Mouse (Mus musculus) lung, embryonic 15.5 days (tissue): ENCODE measurements around the gene H3f3a. TPM values are rescaled to one million over a fixed set of nuclear protein-coding genes. Genes with fewer than 3 reads are reported as not detected.

Source experiments
- polyA plus RNA-seq: library from polyadenylated mRNA; unstranded; fragments of >200 nt; fragmentation: Nextera tagmentation; extraction: Ambion mirVana; gene quantifications from 2 replicates; pipeline ENCODE4 v1.2.1, GENCODE M21; 2015

The H3f3a gene
- polyA plus RNA-seq, 1 experiment from 2014 or later: 2,584 TPM

Other genes with a start within 250 kb of the H3f3a start
- 123 and 130 TPM in 2 replicates for gene Parp1, start 245.0 kb downstream of the H3f3a start, polyA plus RNA-seq
- 20.5 and 21.4 TPM in 2 replicates for gene Lin9, start 172.8 kb downstream of the H3f3a start, polyA plus RNA-seq
- gene Mixl1, start 116.9 kb downstream of the H3f3a start, polyA plus RNA-seq: 0.20 and 0.29 TPM in 2 replicates
- gene Acbd3, start 87.9 kb downstream of the H3f3a start, polyA plus RNA-seq: 22.1 and 22.6 TPM in 2 replicates
- gene Sde2, start 37.2 kb upstream of the H3f3a start, polyA plus RNA-seq: 33.7 and 36.6 TPM in 2 replicates
- 0.17 TPM in 1 of 2 replicates, not detected in the other for gene Lefty2, start 79.2 kb upstream of the H3f3a start, polyA plus RNA-seq
- gene Pycr2, start 90.3 kb upstream of the H3f3a start, polyA plus RNA-seq: 89.9 and 90.0 TPM in 2 replicates
- gene Lefty1, start 121.1 kb upstream of the H3f3a start, polyA plus RNA-seq: 1.2 and 1.7 TPM in 2 replicates
- gene Tmem63a, start 128.4 kb upstream of the H3f3a start, polyA plus RNA-seq: 13.9 and 15.4 TPM in 2 replicates
- 6.3 and 7.2 TPM in 2 replicates for gene Ephx1, start 207.0 kb upstream of the H3f3a start, polyA plus RNA-seq
- gene 9130409I23Rik, start 237.3 kb upstream of the H3f3a start, polyA plus RNA-seq: not detected in 2 replicates